Mouse (Mus musculus): ENCODE data around the gene Uqcc2.

Uqcc2 gene

DNA sequence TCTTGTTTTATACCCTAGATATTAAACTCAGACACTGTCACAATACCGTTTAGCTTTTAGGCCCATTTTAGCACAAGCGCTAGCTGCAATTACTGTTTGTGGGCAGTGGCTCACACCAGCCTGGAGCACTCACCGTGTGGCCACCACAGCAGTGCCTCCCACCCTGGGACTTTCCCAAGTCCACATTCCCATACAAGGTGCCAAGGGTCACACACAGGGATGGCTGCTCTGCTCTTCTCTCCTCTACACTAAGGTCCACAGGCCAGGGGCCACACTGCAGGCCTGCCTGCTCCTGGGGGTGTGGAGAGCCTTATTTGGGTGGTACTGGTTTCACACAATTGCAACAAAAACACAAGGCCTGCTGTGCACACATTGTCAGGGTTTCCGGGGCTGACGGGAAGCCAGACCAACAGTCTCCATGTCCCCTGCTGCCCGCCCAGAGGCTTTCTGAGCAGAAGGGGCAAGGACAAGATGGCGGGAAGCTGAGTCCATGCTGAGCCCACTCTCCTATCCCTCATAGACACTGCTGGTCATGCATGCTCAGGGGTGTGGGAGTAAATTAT is 9.8 kb downstream of the Uqcc2 start:
- DNase-seq (ENCODE audit: low spot score), result no peak

DNA sequence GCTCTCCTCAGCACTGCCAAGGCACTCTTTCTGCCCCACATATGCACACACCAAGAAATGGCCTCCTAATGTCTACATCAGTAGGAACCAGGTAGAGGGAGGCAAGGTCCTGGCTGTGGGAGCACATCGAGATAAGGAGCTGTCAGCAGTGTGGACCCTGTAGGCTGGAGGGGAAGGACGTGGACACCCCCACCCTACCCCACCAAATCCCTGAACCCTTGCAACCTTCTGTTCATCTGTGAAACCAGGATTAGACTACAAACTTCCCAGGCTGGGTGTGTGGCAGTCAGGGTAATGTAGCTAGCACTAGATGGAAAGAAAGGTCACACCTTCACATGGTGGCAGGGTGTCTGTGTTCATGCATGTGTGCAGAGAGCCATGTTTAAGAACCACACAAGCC is 10.6 kb downstream of the Uqcc2 start:
- no peak for DNase-seq (ENCODE audit: low spot score)

DNA sequence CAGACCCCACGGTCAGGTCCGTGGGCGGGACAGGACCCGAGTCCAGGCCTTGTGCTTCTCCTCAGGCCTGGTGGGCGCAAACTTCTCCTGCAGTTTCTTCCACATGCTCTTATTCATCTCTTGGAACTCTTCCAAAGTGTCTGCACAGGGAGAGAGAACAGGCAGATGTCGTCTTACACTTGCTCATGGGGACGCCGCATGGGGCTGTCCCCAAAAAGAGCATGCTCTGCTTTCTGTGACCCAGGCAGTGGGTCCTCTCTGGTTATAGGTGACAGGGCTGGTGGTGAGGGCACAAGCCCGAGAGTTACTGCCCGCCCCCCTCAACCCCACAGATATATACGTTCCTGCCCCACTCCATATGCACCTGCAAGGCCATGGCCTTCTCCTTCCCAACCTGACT is 11.0 kb downstream of the Uqcc2 start:
- DNase-seq (ENCODE audit: low spot score), result no peak

DNA sequence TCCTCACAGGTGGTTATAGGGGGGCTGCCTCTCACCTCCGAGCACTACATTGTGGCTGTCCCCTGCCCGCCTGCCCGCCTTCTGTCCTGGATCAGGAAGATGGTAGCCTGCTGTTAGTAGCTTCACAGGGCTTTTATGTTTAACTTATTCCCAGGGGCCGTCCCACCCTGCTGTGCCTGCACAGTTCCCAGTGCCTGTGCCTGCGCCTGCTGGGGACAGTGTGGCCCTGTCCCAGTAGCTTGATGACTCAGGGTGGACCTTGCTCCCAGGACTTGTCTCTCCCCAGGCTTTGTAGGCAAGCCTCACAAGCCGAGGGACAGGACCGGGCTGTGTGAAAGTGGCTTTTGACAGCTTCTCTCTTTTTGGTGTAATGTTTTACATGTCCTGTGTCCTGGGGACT is 11.9 kb downstream of the Uqcc2 start:
- no peak for DNase-seq (ENCODE audit: low spot score)

DNA sequence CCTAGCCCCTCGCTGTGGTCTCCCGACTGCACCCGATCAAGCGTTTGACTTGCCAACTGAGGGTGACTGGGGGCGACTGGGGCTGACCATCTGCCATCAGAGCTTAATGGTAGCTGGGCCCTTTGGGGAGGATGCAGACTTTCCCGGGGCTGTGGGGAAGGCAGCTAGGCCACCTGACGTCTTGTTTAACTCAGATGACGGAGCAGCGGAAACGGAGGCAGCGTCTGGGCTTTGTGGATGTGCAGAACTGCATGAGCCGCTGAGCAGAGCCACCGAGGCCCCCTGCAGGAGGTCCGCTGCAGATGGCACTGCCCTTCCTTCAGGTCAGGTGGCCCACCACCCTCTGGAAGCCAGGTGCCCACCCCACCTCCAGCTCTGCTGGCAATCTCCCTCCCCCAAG is 12.4 kb downstream of the Uqcc2 start:
- DNase-seq (ENCODE audit: low spot score), result no peak

DNA sequence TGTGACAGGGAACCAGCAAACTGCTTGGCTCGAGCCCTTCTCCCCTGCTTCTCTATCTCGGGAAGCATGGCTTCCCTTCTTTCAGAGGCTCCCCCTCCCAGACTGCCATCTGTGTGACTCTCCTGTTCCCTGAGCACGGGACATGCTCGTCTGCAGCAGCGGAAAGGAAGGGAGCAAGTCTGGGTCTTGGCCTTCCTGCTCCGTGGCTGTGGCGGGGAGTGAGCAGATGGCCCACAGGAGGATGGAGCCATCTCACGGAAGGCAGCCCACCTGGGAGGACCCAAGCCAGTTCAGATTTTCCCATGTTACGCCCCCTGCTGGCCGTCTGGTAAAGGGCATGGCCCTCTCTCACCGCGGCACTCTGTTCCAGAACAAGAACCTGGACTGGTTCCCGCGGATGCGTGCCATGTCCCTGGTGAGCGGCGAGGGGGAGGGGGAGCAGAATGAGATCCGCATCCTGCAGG is 13.1 kb downstream of the Uqcc2 start:
- DNase-seq (ENCODE audit: low spot score), result peak; percentile 72

DNA sequence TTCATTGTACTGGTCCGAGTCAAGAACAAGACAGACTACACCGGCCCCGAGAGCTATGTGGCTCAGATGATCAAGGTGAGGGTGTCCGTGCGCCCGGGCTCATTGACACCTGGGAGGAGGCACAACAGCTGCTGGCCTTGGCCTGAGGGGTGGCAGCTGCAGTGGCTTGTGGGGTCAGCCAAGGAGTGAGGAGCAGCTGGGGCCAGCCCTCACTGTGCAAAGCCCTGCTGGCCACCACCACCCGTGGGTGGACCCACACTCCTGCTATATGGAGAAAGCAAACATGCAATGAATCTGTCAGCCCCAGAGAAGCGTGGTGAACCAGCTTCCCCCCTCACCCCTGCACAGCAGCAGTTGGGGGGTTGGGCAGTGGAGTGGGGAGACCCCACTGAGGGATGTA is 13.8 kb downstream of the Uqcc2 start:
- no peak for DNase-seq (ENCODE audit: low spot score)

DNA sequence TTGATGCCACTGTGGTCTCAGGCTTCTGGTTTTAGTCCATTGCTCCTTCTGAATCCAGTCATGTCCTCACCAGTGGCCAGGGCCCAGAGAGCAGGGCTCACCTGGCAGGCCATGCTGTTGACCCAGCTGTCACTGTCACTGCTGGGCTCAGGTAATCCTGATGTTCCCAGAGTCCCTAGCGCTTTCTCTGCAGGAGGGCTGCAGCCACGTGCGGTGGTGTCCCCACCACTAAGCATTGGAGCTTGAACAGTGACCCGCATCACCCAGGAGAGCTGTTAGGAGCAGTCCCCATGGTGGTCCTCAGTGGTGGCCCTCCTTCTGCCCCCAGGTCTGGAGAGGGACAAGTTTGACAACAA is 14.2 kb downstream of the Uqcc2 start:
- no peak for DNase-seq (ENCODE audit: low spot score)

DNA sequence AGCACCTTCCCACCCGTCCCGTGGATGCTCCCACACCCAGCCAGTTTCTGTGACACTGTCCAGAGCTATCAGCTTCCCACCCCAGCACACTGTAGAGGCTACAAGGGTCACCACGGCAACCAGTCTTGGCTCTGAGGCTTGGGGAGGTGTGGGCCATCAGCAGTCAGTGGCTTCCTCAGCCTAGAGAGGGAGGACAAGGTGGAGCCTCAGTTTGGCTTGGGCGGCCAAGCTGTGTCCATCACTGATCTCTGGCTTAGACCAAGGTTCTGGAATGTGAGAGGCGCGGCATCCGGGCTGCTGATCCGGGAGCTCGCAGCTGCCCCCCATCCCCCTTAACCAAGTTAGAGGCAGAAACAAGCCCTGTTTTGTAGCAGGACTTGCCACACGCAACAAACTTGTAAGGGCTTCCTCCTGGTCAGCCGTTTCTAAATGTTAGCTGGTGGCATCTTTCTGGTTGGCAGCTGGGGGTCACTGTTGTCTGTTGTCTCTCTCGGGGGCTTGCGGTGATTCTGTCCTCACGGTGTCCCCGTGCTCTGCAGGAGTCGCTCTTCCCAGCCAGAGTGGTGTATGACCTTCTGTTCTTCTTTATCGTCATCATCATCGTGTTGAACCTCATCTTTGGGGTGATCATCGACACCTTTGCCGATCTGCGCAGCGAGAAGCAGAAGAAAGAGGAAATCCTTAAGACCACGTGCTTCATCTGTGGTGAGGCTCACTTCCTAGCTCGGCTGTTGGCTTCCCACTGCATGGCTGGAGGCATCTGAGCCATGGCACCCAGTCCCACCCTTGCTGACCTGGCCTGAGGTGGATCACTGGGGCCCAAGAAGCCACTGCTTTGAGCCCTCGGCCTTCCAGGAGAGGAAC is 14.8 kb downstream of the Uqcc2 start:
- peak; percentile 36 for DNase-seq (ENCODE audit: low spot score)

DNA sequence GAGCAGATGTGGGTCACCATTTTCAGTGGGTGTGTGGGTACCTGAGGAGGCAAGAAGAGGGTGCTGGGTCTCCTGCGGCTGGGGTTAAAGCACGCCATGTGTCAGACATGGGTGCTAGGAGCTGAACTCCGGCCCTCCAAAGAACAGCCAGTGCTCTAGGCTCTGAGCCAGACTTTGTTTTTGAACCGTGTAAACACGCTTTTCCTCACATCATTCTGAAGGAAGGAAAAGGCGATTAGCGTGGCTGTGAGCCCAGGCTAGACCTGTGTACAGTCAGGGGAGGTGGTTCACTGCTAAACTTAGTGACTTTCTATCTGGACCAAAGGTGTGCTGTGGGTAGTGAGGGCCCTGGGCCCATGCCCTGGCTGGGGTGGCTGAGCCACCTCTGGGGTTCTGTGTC is 23.6 kb downstream of the Uqcc2 start:
- DNase-seq (ENCODE audit: low spot score), result no peak

DNA sequence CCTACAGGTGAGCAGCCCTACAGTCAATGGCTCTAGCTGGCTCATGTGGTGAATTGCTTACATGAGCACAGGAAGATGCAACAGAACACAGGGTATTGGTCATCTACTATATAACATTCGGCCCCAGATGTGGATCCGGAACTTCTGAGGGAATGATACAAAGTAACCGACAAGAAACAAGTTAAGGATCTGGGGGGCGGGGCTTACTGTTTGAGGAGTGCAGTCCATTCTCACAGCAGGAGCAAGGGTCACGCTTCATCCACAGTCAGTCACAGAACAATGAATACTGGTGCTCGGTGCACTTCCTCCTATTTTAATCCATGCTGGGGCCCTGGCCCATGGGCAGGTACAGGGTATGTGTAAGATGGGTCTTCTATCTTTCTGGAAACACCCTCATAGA is 25.8 kb downstream of the Uqcc2 start:
- no peak for DNase-seq (ENCODE audit: low spot score)

DNA sequence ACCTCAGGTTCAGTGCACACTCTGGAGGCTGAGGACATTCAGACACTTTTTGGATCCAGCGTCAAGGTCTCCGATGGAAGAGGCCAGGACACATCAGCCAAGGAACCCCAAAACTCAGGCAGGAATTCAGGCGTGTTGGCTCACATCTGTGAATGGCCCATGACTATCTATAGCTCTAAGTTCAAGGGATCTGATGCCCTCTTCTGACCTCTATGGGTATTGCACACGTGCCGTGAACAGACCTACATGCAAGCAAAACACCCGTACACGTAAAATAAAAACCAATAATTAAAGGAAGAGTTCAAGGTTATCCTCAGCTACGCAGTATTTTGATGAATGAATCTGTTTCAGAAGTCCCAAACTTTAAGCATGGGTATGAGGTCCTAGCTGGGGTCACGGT is 27.0 kb downstream of the Uqcc2 start:
- DNase-seq (ENCODE audit: low spot score), result no peak

DNA sequence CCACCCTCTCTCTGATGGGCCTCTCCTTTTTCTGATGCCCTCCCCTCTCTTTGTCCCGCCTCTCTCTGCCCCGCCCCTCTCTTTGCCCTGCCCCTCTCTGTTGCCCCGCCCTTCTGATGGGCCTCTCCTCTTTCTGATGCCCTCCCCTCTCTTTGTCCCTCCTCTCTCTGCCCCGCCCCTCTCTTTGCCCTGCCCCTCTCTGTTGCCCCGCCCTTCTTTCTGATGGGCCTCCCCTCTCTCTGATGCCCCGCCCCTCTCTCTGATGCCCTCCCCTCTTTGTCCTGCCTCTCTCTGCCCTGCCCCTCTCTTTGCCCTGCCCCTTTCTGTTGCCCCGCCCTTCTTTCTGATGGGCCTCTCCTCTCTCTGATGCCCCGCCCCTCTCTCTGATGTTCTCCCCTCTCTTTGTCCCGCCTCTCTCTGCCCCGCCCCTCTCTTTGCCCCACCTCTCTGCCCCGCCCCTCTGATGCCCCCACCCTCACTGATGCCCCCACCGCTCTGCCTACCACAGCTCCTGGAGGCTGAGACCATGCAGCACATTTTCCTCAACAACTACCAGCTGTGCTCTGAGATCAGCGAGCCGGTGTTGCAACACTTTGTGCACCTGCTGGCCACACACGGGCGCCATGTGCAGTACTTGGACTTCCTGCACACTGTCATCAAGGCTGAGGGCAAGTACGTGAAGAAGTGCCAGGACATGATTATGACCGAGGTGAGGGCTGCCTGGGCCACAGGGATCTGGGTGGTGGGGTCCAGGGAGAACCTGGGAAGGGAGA is 27.8 kb downstream of the Uqcc2 start:
- no peak for DNase-seq (ENCODE audit: low spot score)

DNA sequence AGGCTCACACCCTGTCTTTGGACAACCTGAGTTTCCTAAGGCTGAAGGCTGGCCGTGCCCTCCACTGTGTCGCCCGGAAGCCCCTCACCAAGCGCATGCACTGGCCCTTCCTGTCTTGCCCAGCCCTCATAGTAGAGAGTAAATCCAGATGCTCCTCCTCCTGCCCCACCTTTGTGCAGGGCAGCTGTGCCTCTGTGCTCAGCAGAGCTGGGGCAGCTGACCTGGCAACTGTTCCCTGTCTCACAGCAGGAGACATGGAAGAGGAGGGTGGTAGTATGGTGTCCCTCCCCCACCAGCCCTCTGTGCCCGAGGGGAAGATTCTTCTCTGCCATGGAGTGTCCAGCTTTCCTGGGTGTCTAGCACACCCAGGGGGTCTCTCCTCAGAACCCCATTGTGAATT is 32.0 kb downstream of the Uqcc2 start:
- DNase-seq (ENCODE audit: low spot score), result no peak

DNA sequence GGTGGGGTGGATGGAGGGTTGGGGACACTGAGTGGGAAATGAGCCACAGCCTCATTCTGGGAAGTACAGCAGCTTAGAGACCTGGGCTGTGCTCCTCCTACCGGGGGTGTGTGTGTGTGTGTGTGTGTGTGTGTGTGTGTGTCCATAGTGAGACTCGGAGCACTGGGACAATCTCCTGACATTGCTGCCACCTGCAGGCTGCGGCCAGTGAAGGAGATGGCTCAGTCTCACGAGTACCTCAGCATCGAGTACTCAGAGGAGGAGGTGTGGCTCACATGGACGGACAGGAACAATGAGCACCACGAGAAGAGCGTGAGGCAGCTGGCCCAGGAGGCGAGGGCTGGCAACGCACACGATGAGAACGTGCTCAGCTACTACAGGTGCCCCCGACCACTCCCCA is 38.0 kb downstream of the Uqcc2 start:
- peak; percentile 62 for DNase-seq (ENCODE audit: low spot score)

DNA sequence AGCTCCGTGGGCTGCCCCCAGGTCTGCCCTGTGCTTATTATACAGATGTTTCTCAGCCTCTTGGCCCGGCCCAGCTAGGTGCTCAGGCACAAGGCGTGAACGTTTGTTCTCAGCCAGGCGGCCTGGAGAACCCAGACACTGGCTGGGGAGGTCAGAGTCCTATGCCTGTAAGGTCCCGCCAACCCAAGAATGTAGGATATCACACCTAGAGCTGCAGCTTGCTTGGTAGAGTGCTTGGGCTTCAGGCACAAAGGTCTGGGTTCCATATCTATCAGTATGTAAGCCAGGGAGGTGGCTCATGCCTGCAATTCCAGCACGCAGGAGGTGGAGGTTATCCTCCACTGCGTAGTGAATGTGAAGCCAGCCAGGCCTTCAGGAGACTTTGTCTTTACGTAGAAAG is 43.6 kb downstream of the Uqcc2 start:
- no peak for DNase-seq (ENCODE audit: low spot score)

DNA sequence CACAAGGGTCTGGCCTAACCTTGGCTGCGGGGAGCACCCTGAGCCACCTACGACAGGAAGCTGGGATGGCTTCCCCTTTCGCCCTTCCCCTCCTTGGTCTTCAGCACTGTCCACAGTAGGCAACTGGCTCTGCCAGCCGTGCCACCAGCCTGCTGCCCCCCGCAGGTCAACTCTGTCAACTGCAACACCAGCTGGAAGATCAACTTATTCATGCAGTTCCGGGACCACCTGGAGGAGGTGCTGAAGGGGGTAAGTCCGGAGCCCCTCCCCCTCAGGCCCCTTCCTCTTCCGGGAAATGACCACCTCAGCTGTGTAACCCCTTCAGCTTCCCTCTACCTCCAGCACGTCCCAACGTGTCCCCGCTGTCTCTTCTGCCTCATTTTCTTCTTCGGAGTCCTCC is 46.3 kb downstream of the Uqcc2 start:
- DNase-seq (ENCODE audit: low spot score), result no peak

DNA sequence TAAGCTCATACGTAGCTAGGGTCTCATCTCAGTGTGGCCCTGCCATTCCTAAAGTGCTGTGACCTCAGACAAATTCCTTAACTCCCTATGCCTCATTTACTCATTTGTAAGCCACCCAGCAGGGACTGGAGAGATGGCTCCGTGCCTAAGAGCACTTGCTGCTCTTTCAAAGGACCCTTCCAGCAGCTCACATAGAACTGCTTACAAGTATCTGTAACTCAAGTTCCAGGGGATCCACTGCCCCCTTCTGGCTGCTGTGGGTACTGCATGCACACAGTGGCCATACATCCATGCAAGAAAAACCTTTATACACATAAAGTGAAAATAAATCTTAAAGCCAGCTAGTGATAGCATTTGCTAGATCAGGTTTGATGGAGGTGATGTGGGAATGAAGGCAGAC is 48.0 kb downstream of the Uqcc2 start:
- peak; percentile 51 for DNase-seq (ENCODE audit: low spot score)

DNA sequence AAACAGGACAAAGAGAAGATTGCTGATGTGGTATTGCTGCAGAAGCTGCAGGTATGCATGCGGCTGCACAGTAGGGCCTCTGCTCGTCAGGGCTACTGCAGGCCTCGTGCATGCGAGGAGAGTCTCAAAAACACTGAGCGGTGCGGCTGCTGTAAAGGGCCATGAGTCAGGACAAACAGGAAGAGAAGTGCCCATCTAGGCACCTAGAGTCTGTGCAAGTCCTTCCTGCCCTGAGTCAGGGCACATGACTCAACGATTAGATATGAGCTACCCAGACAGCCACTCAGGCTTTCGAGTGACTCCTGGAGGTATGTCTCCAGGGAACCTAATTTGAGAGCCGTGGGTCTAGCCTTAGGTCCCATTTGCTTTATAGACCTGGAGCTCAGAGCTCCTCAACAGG is 50.1 kb downstream of the Uqcc2 start:
- DNase-seq (ENCODE audit: low spot score), result peak; percentile 51

DNA sequence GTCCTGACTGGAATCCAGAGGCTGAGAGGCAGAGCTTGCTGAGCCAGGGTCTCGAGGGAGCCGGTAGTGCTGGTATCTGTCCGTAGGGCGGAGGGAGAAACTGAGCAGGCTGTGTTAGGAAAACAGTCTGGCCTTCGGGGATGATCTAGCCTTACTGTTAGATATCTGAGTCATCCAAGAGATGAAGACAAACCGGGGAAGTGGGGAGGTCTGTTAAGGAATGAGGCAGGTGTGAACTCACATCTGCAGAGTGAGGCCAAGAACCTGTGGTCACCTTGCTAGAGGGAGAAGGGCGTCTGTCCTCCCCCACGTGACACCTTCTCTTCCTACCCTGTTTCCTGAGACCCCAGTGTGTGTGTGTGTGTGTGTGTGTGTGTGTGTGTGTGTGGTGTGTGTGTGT is 50.9 kb downstream of the Uqcc2 start:
- no peak for DNase-seq (ENCODE audit: low spot score)

DNA sequence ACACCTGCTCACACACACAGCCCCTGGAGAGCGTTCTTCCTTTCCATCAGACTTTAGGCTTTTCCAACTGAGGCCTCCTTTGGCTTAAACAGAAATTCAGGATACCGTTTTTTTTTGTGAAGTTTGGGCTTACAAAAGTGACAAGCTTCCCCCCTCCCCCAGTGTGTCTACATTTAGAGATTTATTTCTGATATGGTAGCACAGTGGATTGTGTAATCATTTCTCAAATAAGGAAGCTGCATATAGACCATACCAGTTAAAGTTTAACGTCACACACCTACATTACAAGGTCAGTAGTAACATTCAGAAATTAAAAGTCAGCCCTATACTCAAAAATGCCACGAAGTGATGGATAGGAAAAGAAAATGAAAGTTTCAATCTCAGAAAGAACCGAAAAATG is 51.8 kb downstream of the Uqcc2 start:
- DNase-seq (ENCODE audit: low spot score), result no peak

DNA sequence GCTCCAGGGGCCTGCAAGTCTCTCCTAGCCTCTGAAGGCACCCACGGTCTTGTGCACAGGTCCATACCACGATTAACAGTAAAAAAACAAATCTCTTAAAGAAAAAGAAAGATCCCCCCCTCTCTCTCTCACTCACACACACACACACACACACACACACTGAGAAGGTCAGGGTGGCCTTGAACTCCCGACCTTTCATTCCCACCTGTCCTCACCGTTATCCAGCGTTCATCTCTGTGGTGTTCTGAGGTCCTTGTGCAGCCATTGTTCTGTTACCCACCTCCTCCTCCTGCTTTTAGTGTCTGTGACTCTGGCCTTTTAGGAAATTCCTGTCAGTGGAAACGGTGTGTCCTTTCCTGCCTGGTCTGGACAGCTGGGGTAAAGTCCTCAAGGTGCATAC is 55.2 kb downstream of the Uqcc2 start:
- no peak for DNase-seq (ENCODE audit: low spot score)

DNA sequence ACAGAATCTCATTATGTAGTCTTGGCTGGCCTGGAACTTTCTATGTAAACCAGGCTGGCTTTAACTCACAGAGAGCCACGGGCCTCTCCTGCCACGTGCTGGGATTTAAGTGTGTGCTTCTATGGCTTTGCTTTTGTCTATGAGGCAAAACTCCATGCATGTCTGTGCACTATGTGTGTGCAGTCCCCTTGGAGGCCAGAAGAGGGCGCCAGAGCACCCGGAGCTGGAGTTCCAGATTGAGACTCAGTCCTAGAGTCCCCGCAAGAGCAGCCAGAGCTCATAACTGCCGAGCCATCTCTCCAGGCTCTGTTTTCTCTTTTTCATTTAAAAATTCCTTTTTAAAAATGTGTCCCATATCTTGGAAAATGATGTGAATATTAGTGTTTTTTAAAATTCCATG is 55.8 kb downstream of the Uqcc2 start:
- DNase-seq (ENCODE audit: low spot score), result no peak

All from urinary bladder, postnatal 14 days (tissue).